Mouse (Mus musculus): Measurements from ENCODE around the gene Gnaq.

GRCm38 (mm10) chr19:16251819-16252218 lies 119.2 kb downstream of the Gnaq start:
- TF ChIP-seq MAX (IDR thresholded peaks at IDR 0.05; ENCODE audit: low read length) = no peak
- no peak for TF ChIP-seq ZC3H11A (IDR thresholded peaks at IDR 0.05; ENCODE audit: low read depth, low read length)
- no peak for TF ChIP-seq TBP (conservative IDR thresholded peaks at IDR 0.05; ENCODE audit: low read depth, low read length)
- TF ChIP-seq MXI1 (IDR thresholded peaks at IDR 0.05; ENCODE audit: low read depth, low read length) = no peak
- TF ChIP-seq ZMIZ1 (IDR thresholded peaks at IDR 0.05; ENCODE audit: low read depth, low read length) = no peak
- no peak for TF ChIP-seq USF1 (IDR thresholded peaks at IDR 0.05; ENCODE audit: low read depth, low read length)
- TF ChIP-seq RAD21 (IDR thresholded peaks at IDR 0.05; ENCODE audit: low read depth, low read length) = no peak; the same call in 1 of the 2 replicates
- TF ChIP-seq ELF1 (IDR thresholded peaks at IDR 0.05; ENCODE audit: low read depth, low read length) = no peak
- TF ChIP-seq CTCF (conservative IDR thresholded peaks at IDR 0.05 in 1 of 2, IDR thresholded peaks at IDR 0.05 in 1 of 2; ENCODE audit: low read depth in 2 of 2, low read length in 2 of 2) = no peak

Data from CH12.LX (cell line).